Mouse (Mus musculus) retina, postnatal 1 day (tissue): Measurements from ENCODE around the gene Trabd2b.

Experiments used
- DNase-seq: peaks from one replicate; pipeline ENCODE4 v3.0.0-alpha.2; 2012

Gene Trabd2b

DNA sequence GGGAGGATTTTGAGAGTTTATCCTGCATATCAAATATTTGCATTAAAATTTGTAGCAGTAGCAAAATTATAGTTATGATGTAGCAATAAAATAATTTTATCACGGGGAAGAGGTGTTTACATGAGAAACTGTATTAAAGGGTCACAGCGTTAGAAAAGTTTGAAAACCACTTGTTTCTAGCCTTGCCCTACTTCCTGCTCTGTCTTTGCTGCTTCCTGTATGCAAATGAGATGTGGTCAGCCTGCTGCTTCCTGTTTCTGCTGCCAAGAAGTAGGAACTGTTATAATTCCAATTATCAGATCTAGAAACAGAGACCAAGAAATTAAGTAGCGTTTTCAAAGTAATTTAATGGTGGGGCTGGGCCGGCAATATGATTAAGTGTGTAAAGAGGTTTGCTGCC, 245.9 kb downstream of the Trabd2b start:
- no peak for DNase-seq

GRCm38 (mm10) chr4:114657933-114658332, 251.4 kb downstream of the Trabd2b start:
- DNase-seq: no peak

GRCm38 (mm10) chr4:114659876-114660275, 253.4 kb downstream of the Trabd2b start:
- DNase-seq: no peak

DNA sequence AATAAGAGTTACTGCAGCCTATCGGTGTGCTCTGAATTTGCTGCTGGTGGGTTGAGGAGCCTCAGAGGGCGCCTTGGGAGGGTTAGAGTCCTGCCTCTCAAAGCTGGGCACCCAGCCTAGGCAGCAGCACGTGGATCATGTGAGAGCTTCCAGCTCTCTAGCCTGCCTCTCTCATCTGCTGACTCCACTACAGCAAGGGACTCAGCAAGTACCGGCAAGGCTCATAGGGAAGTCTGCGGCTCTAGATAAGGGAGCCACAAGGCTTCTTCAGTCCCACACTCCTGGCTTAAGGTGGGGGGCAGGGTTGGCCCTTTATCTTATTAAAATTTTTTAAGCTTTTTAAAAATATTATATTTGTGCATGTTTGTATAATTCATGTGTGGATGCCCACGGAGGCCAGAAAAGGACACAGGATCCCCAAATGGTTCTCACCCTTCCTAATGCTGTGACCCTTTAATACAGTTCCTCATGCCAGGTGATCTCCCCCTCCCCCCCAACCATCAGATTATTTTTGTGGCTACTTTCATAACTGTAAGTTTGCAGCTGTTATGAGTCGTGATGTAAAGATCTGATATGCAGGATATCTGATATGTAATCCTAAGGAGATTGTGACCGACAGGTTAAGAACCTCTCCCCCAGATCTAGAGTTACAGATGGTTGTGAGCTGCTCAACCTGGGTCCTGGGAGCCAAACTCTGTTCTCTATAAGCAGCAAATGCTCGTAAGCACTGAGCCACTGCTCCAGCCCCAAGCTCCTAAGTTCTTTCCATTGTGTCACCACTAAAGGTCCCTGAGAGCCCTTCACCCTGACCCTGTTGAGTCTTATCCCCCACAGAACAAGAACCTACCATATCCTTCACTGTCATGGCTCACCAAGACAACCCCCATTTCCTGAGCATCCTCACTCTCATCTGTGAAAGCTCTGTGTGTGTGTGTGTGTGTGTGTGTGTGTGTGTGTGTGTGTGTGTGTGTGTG, 257.8 kb downstream of the Trabd2b start:
- DNase-seq: no peak
